Mouse (Mus musculus) adrenal gland, postnatal 25 days (tissue): ENCODE results near the gene Erc1. TPM values are rescaled to one million over a fixed set of nuclear protein-coding genes. Genes with fewer than 3 reads are reported as not detected.
"Not testable (repeated sequence)": the region's sequence is repeated elsewhere in the genome, so short reads cannot be mapped to it uniquely, and the experiment has no call there.

ENCODE experiments used
- DNase-seq: peaks from one replicate; pipeline ENCODE4 v3.0.0; 2021; ENCODE audit warnings: mixed read lengths
- long read RNA-seq: library from polyadenylated mRNA; stranded (forward); transcript quantifications from one replicate; pipeline ENCODE4 v2.0.0, GENCODE M21; 2021
- total RNA-seq: library from RNA; stranded (reverse); gene quantifications from 2 replicates; pipeline ENCODE4 v1.2.3, GENCODE M21; 2021

Erc1 gene
- total RNA-seq, result 24.5 and 25.7 TPM in 2 replicates
- long read RNA-seq, partial matches to known transcripts, result 2 of 6 reads
- long read RNA-seq, other reads (novel, unspliced or antisense), result 4 of 6 reads

- peak; percentile 98 for DNase-seq
These were observed at the start of gene Erc1 for GRCm38 (mm10) chr6:119848034-119848695. Erc1 (minus strand) TSS chr6:119848167.

GRCm38 (mm10) chr6:119892711-119893110 is 44.7 kb upstream of the Erc1 start:
- DNase-seq, result no peak

- no peak for DNase-seq
These were observed 35.2 kb upstream of the Erc1 start for GRCm38 (mm10) chr6:119883151-119883550.

GRCm38 (mm10) chr6:119864341-119865034 is 16.5 kb upstream of the Erc1 start:
- peak; percentile 66 for DNase-seq

GRCm38 (mm10) chr6:119861519-119861918 is 13.6 kb upstream of the Erc1 start:
- DNase-seq, result no peak

GRCm38 (mm10) chr6:119860236-119860635 is 12.3 kb upstream of the Erc1 start:
- no peak for DNase-seq

- no peak for DNase-seq
These were observed 7.5 kb upstream of the Erc1 start for GRCm38 (mm10) chr6:119855471-119855870.

GRCm38 (mm10) chr6:119854156-119854555 is 6.2 kb upstream of the Erc1 start:
- no peak for DNase-seq

- DNase-seq, result no peak
These were observed 1.9 kb upstream of the Erc1 start for GRCm38 (mm10) chr6:119849858-119850257.

- DNase-seq, result no peak
These were observed 1.4 kb upstream of the Erc1 start for GRCm38 (mm10) chr6:119849348-119849709.

- no peak for DNase-seq
These were observed 855 bp upstream of the Erc1 start for GRCm38 (mm10) chr6:119848696-119849347.

- no peak for DNase-seq
These were observed 391 bp downstream of the Erc1 start for GRCm38 (mm10) chr6:119847518-119848033.

- no peak for DNase-seq
These were observed 1.0 kb downstream of the Erc1 start for GRCm38 (mm10) chr6:119846751-119847517.

- DNase-seq, result no peak
These were observed 18.0 kb downstream of the Erc1 start for GRCm38 (mm10) chr6:119829951-119830350.

GRCm38 (mm10) chr6:119828165-119828564 is 19.8 kb downstream of the Erc1 start:
- no peak for DNase-seq

GRCm38 (mm10) chr6:119826701-119827100 is 21.3 kb downstream of the Erc1 start:
- DNase-seq, result no peak

GRCm38 (mm10) chr6:119822216-119822615 is 25.8 kb downstream of the Erc1 start:
- DNase-seq, result no peak

- no peak for DNase-seq
These were observed 26.8 kb downstream of the Erc1 start for GRCm38 (mm10) chr6:119821158-119821557.

- no peak for DNase-seq
These were observed 29.4 kb downstream of the Erc1 start for GRCm38 (mm10) chr6:119818541-119818940.

- DNase-seq, result no peak
These were observed 32.5 kb downstream of the Erc1 start for GRCm38 (mm10) chr6:119815426-119815825.

- not testable (repeated sequence) for DNase-seq
These were observed 34.9 kb downstream of the Erc1 start for GRCm38 (mm10) chr6:119813055-119813454.
